Mouse (Mus musculus) hematopoietic multipotent progenitor cell, adult 10-12 weeks (in vitro differentiated cells): ENCODE results near the gene P3h2. TPM values are rescaled to one million over a fixed set of nuclear protein-coding genes. Genes with fewer than 3 reads are reported as not detected.

ENCODE experiments used
- polyA plus RNA-seq: library from polyadenylated mRNA; stranded (reverse); fragments of >175 nt; gene quantifications from 2 replicates; pipeline ENCODE4 v1.2.3, GENCODE M21; 2012; ENCODE audit warnings: low replicate concordance

Gene P3h2
- 0.73 and 1.2 TPM in 2 replicates for polyA plus RNA-seq

GRCm38 (mm10) chr16:26105115-26105974 is at the start of gene P3h2:
TSS of gene P3h2 (minus strand) at chr16:26105784.

